15 mouse cellular contexts compared by ENCODE assay signal in the genomic region with DNA sequence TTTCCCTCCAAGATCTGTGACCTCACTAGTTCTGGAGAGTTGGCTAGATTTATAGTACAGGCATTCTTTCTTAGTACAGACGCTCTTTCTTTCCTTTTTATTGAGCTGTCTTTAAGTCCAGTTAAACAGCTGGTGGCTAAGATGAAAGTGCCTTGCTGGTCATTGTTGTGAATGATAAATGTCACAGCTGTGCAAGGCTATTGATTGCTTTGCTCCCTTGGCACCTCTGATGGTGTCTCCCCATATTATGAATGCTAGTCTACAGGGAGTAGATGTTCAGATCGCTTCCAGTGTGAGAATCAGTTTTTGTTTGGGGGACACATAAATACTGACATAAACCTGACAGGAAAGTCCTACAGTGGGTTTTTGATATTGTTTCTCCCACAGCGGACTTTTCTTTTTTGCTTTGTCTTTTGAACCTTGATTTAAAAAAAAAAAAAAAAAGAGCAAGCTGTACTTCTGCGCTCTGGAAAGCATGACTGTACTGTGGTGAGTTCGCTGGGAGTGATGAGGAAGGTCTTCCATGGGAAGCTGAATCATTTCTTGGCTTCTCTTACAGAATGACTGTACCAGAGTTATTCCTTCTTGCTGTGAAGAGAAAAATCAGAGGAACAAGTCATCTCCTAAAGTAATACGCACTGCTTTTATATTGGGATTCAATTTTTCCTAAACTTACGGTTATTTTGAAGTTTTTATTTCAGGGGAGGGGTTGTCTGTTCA.
DNase-seq lines count a peak whose midpoint lies in the region; ATAC-seq and TF ChIP-seq lines count a peak whose summit lies in the region.
"Had no signal": no experiment of that assay in that cellular context is flagged by ENCODE, and none has a peak within 500 bp of the region (broad histone marks: within the 10 kb centered on the region; RNA-seq: fewer than 3 reads in every experiment).

No protein-coding gene starts in this region.

- no peaks in the 10 kb centered on the region for H3K9me3 ChIP-seq in heart, embryonic 15.5 days (replicated peaks)
- no peaks in the 10 kb centered on the region for H3K9me3 ChIP-seq in neural tube, embryonic 11.5 days (ENCODE audit: control insufficient read depth, low read length)
- H3K9me3 ChIP-seq in neural tube, embryonic 15.5 days (replicated peaks), result no peaks in the 10 kb centered on the region
- no peaks in the 10 kb centered on the region for H3K9me3 ChIP-seq in forebrain, postnatal 0 days (ENCODE audit: low read length)
- H3K9me3 ChIP-seq: embryonic facial prominence, embryonic 13.5 days; forebrain, embryonic 15.5 days; hindbrain, embryonic 12.5 days; liver, embryonic 15.5 days had no signal

- WGBS in heart, embryonic 15.5 days, result 76% methylated on average over 7 of the region's 7 CpGs
- 58% methylated on average over 7 of the region's 7 CpGs for WGBS in neural tube, embryonic 11.5 days
- WGBS in neural tube, embryonic 15.5 days, result 39% methylated on average over 7 of the region's 7 CpGs
- 78% methylated on average over 7 of the region's 7 CpGs for WGBS in forebrain, postnatal 0 days

- H3K27me3 ChIP-seq in heart, embryonic 15.5 days, result no peaks in the 10 kb centered on the region
- no peaks in the 10 kb centered on the region for H3K27me3 ChIP-seq in neural tube, embryonic 11.5 days (ENCODE audit: control insufficient read depth, insufficient read depth, low read length)
- H3K27me3 ChIP-seq in neural tube, embryonic 15.5 days (replicated peaks), result no peaks in the 10 kb centered on the region
- H3K27me3 ChIP-seq in forebrain, postnatal 0 days (ENCODE audit: insufficient read depth, low read length), result no peaks in the 10 kb centered on the region
- H3K27me3 ChIP-seq: embryonic facial prominence, embryonic 13.5 days; forebrain, embryonic 15.5 days; hindbrain, embryonic 12.5 days; liver, embryonic 15.5 days had no signal

- 0 out of 2 replicates have a peak overlapping the region, but pooled peaks have one; percentile 36 for H3K27ac ChIP-seq in heart, embryonic 15.5 days
- H3K27ac ChIP-seq in neural tube, embryonic 11.5 days (ENCODE audit: low read depth, low read length), result no peak overlapping the region
- H3K27ac ChIP-seq in neural tube, embryonic 15.5 days (replicated peaks), result no peak overlapping the region
- no peak overlapping the region for H3K27ac ChIP-seq in forebrain, postnatal 0 days (ENCODE audit: low read depth, low read length)
- H3K27ac ChIP-seq: embryonic facial prominence, embryonic 13.5 days; forebrain, embryonic 15.5 days; hindbrain, embryonic 12.5 days; liver, embryonic 15.5 days had no signal

- H3K4me1 ChIP-seq in heart, embryonic 15.5 days (replicated peaks), result peaks cover 9% of the 10 kb centered on the region
- H3K4me1 ChIP-seq in neural tube, embryonic 11.5 days (ENCODE audit: control insufficient read depth, insufficient read depth, low read length), result 0 out of 2 replicates have a peak, but pooled peaks cover 4% of the 10 kb centered on the region
- H3K4me1 ChIP-seq in neural tube, embryonic 15.5 days, result no peaks in the 10 kb centered on the region
- no peaks in the 10 kb centered on the region for H3K4me1 ChIP-seq in forebrain, postnatal 0 days (ENCODE audit: insufficient read depth)
- H3K4me1 ChIP-seq: forebrain, embryonic 15.5 days had no signal

- no peak for DNase-seq in heart, postnatal 14 days
- DNase-seq in neural tube, embryonic 11.5 days (ENCODE audit: low spot score), result peak; percentile 17
- peak; percentile 71 for DNase-seq in brain, adult 2 months (ENCODE audit: low read depth, low spot score)
- DNase-seq in skeletal muscle tissue, adult 2 months (ENCODE audit: low read depth, low spot score), result peak; percentile 77
- no peak for DNase-seq in forebrain, postnatal 0 days
- DNase-seq: cerebellum, adult 9-10 months; kidney, adult 8-10 months; layer of hippocampus, adult 9-11 months; right cerebral cortex, postnatal 4 days had no signal

- no peaks in the 10 kb centered on the region for H3K36me3 ChIP-seq in heart, embryonic 15.5 days
- no peaks in the 10 kb centered on the region for H3K36me3 ChIP-seq in neural tube, embryonic 11.5 days (ENCODE audit: control insufficient read depth, insufficient read depth, low read length)
- no peaks in the 10 kb centered on the region for H3K36me3 ChIP-seq in neural tube, embryonic 15.5 days
- H3K36me3 ChIP-seq in forebrain, postnatal 0 days (ENCODE audit: insufficient read depth), result no peaks in the 10 kb centered on the region
- H3K36me3 ChIP-seq: embryonic facial prominence, embryonic 13.5 days; forebrain, embryonic 15.5 days; hindbrain, embryonic 12.5 days had no signal

- intact Hi-C loops in heart, postnatal 14 days (cut with DNase I), result no loop called here

- H3K9ac ChIP-seq in heart, embryonic 15.5 days, result no peak overlapping the region
- no peak overlapping the region for H3K9ac ChIP-seq in neural tube, embryonic 11.5 days (ENCODE audit: low read length)
- no peak overlapping the region for H3K9ac ChIP-seq in neural tube, embryonic 15.5 days (replicated peaks)
- H3K9ac ChIP-seq in forebrain, postnatal 0 days, result no peak overlapping the region
- H3K9ac ChIP-seq: embryonic facial prominence, embryonic 13.5 days; forebrain, embryonic 15.5 days; hindbrain, embryonic 12.5 days; liver, embryonic 15.5 days had no signal

- TF ChIP-seq CTCF in forebrain, postnatal 0 days (IDR thresholded peaks at IDR 0.05; ENCODE audit: low read depth), result no peak

- no peak for ATAC-seq in heart, embryonic 15.5 days (replicated peaks; ENCODE audit: insufficient number of reproducible peaks, insufficient read depth, low FRiP score, low read depth)
- peak; percentile 65; the same call in 1 of the 2 replicates for ATAC-seq in neural tube, embryonic 11.5 days (ENCODE audit: insufficient read depth, low FRiP score, low TSS enrichment)
- no peak for ATAC-seq in neural tube, embryonic 15.5 days (ENCODE audit: low FRiP score)
- ATAC-seq in forebrain, postnatal 0 days, result no peak
- ATAC-seq: forebrain, embryonic 15.5 days had no signal

- no peak overlapping the region for H3K4me2 ChIP-seq in heart, embryonic 15.5 days
- no peak overlapping the region for H3K4me2 ChIP-seq in neural tube, embryonic 11.5 days (ENCODE audit: low read depth)
- H3K4me2 ChIP-seq in neural tube, embryonic 15.5 days, result no peak overlapping the region
- no peak overlapping the region for H3K4me2 ChIP-seq in forebrain, postnatal 0 days (ENCODE audit: low read depth)
- H3K4me2 ChIP-seq: embryonic facial prominence, embryonic 13.5 days; forebrain, embryonic 15.5 days; hindbrain, embryonic 12.5 days; liver, embryonic 15.5 days had no signal

- H3K4me3 ChIP-seq in heart, embryonic 15.5 days, result no peak overlapping the region
- no peak overlapping the region for H3K4me3 ChIP-seq in neural tube, embryonic 11.5 days (ENCODE audit: low read depth, low read length)
- H3K4me3 ChIP-seq in neural tube, embryonic 15.5 days (replicated peaks), result no peak overlapping the region
- no peak overlapping the region for H3K4me3 ChIP-seq in forebrain, postnatal 0 days (ENCODE audit: low read depth, low read length)
- H3K4me3 ChIP-seq: embryonic facial prominence, embryonic 13.5 days; forebrain, embryonic 15.5 days; hindbrain, embryonic 12.5 days; liver, embryonic 15.5 days had no signal

Comparison
In these comparisons a context has a peak if more than half of its experiments do, and no peak if none do; other contexts are left out.
1. DNase-seq: peak in neural tube, embryonic 11.5 days (single experiment), brain, adult 2 months (single experiment) and skeletal muscle tissue, adult 2 months (single experiment); none in heart, postnatal 14 days (0 of 2) and forebrain, postnatal 0 days (single experiment).